Mouse (Mus musculus): ENCODE results near the gene Srek1. TPM values are rescaled to one million over a fixed set of nuclear protein-coding genes. Genes with fewer than 3 reads are reported as not detected.

The Srek1 gene
- total and polyA plus RNA-seq, 3 experiments, result 38.9 to 93.3 (median 45.6) TPM

DNA sequence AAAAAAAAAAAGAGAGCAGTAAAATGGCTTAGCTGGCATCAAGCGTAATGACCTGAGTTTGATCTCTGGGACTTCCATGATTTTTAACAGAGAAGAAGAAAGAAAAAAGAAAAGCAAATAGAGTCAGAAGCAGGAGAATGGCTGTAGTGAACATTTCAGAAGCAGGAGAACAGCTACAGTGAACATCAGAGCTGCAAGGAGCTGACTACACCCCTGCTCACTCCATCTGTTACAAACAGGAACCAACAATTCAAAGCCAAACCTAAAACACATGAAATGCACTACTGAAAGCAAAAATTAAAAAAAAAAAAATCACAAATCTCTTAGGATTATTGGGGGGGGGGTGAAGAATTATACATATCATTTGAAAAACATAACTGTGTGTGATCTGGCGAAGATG, 28.7 kb downstream of the Srek1 start:
- TF ChIP-seq JUN (IDR thresholded peaks at IDR 0.05; ENCODE audit: insufficient read depth, low read depth, low read length), result no peak
- TF ChIP-seq USF2 (conservative IDR thresholded peaks at IDR 0.05; ENCODE audit: low read depth, low read length), result no peak
- TF ChIP-seq JUND (conservative IDR thresholded peaks at IDR 0.05; ENCODE audit: low read depth, low read length), result no peak
- Histone ChIP-seq H3K36me3 (replicated peaks in 1 of 2; ENCODE audit: control insufficient read depth in 1 of 2, insufficient read depth in 1 of 2, low read length in 1 of 2) (peaks cover 49 to 84% of the 10 kb centered on the region in 2 experiments), H3K27ac (ENCODE audit: insufficient read depth, low read depth) (no peak overlapping the region), H3K9ac (ENCODE audit: insufficient read depth, low read depth) (no peak overlapping the region), H3K4me3 (replicated peaks in 1 of 3; ENCODE audit: low read depth in 2 of 3, low read length in 2 of 3, poor library complexity in 1 of 3) (no peak overlapping the region), H3K79me2 (replicated peaks; ENCODE audit: control insufficient read depth, extremely low read depth, insufficient read depth, poor library complexity, severe bottlenecking) (no peaks in the 10 kb centered on the region), H3K4me2 (ENCODE audit: insufficient read depth, low read depth, poor library complexity, severe bottlenecking) (no peak overlapping the region), H3K4me1 (ENCODE audit: control insufficient read depth in 1 of 2, insufficient read depth in 2 of 2) (peaks cover 0 to 8% of the 10 kb centered on the region in 2 experiments; a peak in 2 of 4 replicates), H3K9me3 (replicated peaks; ENCODE audit: low read length) (no peaks in the 10 kb centered on the region), H3K27me3 (replicated peaks) (no peaks in the 10 kb centered on the region)
- in situ Hi-C loops (cut with MboI; ENCODE audit: low pct_ligation_motif_present, low pct_unique_long_range_greater_than_20kb, low sequenced_read_pairs), result no loop called here
- DNase-seq (ENCODE audit: extremely low read depth), result no peak
- dilution Hi-C loops (cut with MboI; ENCODE audit: extremely low pct_ligation_motif_present, extremely low pct_unique_long_range_greater_than_20kb, low sequenced_read_pairs), result no loop called here

DNA sequence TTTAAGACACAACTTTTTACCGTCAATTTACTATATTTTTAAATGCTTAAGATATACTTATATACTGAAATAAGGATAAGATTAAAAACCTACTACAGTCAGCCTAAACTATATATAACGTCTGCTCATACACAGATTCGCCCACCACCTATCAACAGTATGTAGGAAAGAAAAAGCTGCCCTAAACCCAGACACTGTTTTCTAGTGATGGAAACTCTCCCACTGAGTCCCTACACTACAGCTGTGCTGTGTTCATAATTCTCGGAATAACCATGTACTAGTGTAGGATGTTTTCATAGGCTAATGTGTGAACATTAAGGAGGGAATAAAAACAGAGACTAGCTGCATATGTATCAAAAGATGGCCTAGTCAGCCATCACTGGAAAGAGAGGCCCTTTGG, 29.2 kb downstream of the Srek1 start:
- Histone ChIP-seq H3K4me3 (replicated peaks in 1 of 3; ENCODE audit: low read depth in 2 of 3, low read length in 2 of 3, poor library complexity in 1 of 3) (no peak overlapping the region), H3K9ac (ENCODE audit: insufficient read depth, low read depth) (no peak overlapping the region), H3K9me3 (replicated peaks; ENCODE audit: low read length) (no peaks in the 10 kb centered on the region), H3K79me2 (replicated peaks; ENCODE audit: control insufficient read depth, extremely low read depth, insufficient read depth, poor library complexity, severe bottlenecking) (no peaks in the 10 kb centered on the region), H3K4me2 (ENCODE audit: insufficient read depth, low read depth, poor library complexity, severe bottlenecking) (no peak overlapping the region), H3K27me3 (replicated peaks) (no peaks in the 10 kb centered on the region), H3K4me1 (ENCODE audit: control insufficient read depth in 1 of 2, insufficient read depth in 2 of 2) (peaks cover 0 to 8% of the 10 kb centered on the region in 2 experiments; a peak in 2 of 4 replicates), H3K27ac (ENCODE audit: insufficient read depth, low read depth) (no peak overlapping the region), H3K36me3 (replicated peaks in 1 of 2; ENCODE audit: control insufficient read depth in 1 of 2, insufficient read depth in 1 of 2, low read length in 1 of 2) (peaks cover 47 to 82% of the 10 kb centered on the region in 2 experiments)
- in situ Hi-C loops (cut with MboI; ENCODE audit: low pct_ligation_motif_present, low pct_unique_long_range_greater_than_20kb, low sequenced_read_pairs) (no loop called here), dilution Hi-C loops (cut with MboI; ENCODE audit: extremely low pct_ligation_motif_present, extremely low pct_unique_long_range_greater_than_20kb, low sequenced_read_pairs) (no loop called here)
- TF ChIP-seq MYC (IDR thresholded peaks at IDR 0.05; ENCODE audit: low read depth, low read length) (no peak), E2F4 (IDR thresholded peaks at IDR 0.05; ENCODE audit: insufficient replicate concordance, low read depth, low read length) (no peak), USF1 (IDR thresholded peaks at IDR 0.05; ENCODE audit: low read depth, low read length) (no peak), ZMIZ1 (IDR thresholded peaks at IDR 0.05; ENCODE audit: low read depth, low read length) (no peak), ELF1 (IDR thresholded peaks at IDR 0.05; ENCODE audit: low read depth, low read length) (no peak), PAX5 (IDR thresholded peaks at IDR 0.05; ENCODE audit: low read length) (no peak), KAT2A (IDR thresholded peaks at IDR 0.05; ENCODE audit: insufficient replicate concordance, low read length) (no peak), HCFC1 (IDR thresholded peaks at IDR 0.05; ENCODE audit: low read depth, low read length) (no peak), ZC3H11A (IDR thresholded peaks at IDR 0.05; ENCODE audit: low read depth, low read length) (no peak), POLR2A (IDR thresholded peaks at IDR 0.05; ENCODE audit: low read depth, low read length) (no peak), BHLHE40 (IDR thresholded peaks at IDR 0.05; ENCODE audit: low read depth, low read length) (no peak), MAZ (IDR thresholded peaks at IDR 0.05; ENCODE audit: low read depth, low read length) (no peak), MAX (IDR thresholded peaks at IDR 0.05; ENCODE audit: low read length) (no peak), NELFE (IDR thresholded peaks at IDR 0.05; ENCODE audit: low read depth, low read length) (no peak), CTCF (conservative IDR thresholded peaks at IDR 0.05 in 1 of 2, IDR thresholded peaks at IDR 0.05 in 1 of 2; ENCODE audit: low read depth in 2 of 2, low read length in 2 of 2) (no peak), JUN (IDR thresholded peaks at IDR 0.05; ENCODE audit: insufficient read depth, low read depth, low read length) (no peak), POLR2AphosphoS2 (IDR thresholded peaks at IDR 0.05; ENCODE audit: low read depth, low read length) (no peak), TCF12 (IDR thresholded peaks at IDR 0.05; ENCODE audit: low read depth, low read length) (no peak)
- no peak for DNase-seq (ENCODE audit: extremely low read depth)

Measured in CH12.LX (cell line).